Mouse (Mus musculus): ENCODE results near the gene Lysmd2.
"Not testable (repeated sequence)": the region's sequence is repeated elsewhere in the genome, so short reads cannot be mapped to it uniquely, and the experiment has no call there.

The Lysmd2 gene

DNA sequence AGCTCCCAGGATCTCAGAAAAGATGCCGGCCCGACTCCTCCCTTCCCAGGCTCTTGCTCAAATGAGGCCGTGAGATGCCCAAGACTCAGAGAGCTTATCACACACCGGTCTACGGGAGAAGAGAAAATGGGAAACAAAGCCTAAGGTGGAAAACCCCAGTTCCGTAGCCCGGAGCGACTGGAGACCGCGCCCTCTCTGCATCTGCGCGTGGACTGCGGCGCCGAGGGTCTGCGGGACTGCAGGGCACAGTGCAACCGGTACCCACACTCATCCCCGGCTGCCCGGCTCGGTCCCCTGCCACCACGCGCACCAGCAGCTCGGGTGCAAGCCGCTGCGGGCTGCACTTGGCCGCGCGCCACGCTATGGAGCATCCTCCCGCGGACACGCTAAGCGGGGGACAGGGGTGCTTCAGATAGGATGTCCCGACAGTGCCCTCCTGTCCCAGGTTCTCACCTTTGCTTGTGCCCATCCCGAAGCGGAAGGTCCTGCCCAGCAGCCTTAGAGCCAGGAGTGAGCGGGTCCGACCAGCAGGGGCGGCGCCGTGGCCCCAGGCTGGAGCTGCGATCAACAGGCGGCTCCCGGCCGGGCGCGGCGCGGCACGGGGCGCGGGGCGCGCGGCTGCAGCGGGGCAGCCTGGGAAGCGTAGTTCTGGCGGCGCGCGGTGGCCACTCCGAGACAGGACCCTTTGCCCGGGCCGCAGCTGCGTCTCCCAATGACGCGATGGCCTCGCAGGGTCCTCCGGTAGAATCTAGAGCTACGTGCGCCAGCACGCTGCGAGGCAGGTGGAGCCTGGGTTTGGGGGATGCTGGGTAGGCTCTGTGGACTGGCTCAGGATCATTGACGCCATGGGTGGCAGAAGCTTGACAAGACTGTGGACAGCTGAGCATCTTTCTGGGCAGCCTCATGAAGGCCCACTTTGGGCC, 14.7 kb upstream of the Lysmd2 start, which contains the start of gene Tmod2:
Tmod2 (minus strand) TSS at position 755 of the 923 bp plus-strand sequence.
- no peaks in the 10 kb centered on the region for H3K27me3 ChIP-seq (ENCODE audit: control insufficient read depth, insufficient read depth, low read length, poor library complexity, severe bottlenecking)
- DNase-seq (ENCODE audit: low read depth, low spot score) = no peak
- no peaks in the 10 kb centered on the region for H3K36me3 ChIP-seq (ENCODE audit: control insufficient read depth, insufficient read depth, low read length, poor library complexity, severe bottlenecking)

DNA sequence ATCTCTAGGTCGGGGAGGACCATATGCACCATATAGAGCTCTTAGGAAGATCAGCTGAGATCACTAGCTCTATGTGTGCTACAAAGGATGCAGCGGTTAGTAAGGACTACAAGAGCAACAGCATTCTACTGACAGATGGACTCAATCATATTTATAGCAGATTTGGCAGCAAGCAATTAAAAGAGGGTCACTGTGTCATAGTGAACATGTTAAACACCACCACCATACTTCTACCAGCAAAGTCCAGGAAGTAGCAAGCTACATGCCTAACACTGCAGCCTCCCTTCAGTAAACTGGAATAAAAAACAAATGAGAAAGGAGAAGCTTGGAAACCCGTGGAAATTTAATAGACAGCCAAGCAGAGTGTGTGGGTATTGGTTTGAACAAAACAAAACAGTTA, 9.0 kb upstream of the Lysmd2 start:
- Histone ChIP-seq H3K27me3 (ENCODE audit: control insufficient read depth, insufficient read depth, low read length, poor library complexity, severe bottlenecking) (no peaks in the 10 kb centered on the region; the same call in 1 of the 2 replicates), H3K36me3 (ENCODE audit: control insufficient read depth, insufficient read depth, low read length, poor library complexity, severe bottlenecking) (no peaks in the 10 kb centered on the region)
- DNase-seq (ENCODE audit: low read depth, low spot score) = no peak

DNA sequence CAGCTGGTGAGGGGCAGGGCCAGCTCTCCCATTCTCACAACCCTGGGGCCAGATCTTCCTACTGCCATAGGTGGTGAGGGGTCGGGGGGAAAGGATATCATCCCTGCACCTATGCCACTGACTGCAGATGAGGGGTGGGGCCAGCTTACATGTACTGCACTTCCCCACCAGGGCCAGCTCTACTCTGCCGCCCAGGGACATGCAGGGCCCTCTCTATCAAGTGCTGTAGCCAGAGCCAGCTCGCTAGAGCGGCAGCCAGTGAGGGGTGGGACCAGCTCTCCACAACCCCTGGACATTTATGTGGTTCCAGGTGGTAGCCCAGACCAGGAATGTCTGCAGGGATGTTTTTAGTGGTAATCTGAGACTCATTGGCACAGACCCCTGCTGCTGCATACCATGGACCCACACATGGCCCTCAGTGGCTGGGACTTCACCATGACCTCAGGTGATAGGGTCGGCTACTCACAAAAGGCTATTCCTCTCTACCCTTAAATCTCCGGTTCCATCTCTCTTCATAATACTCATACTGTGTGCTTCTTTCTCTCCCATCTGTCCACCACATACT, 6.6 kb upstream of the Lysmd2 start:
- DNase-seq (ENCODE audit: low read depth, low spot score) = no peak
- Histone ChIP-seq H3K27me3 (ENCODE audit: control insufficient read depth, insufficient read depth, low read length, poor library complexity, severe bottlenecking) (no peaks in the 10 kb centered on the region; the same call in 1 of the 2 replicates), H3K36me3 (ENCODE audit: control insufficient read depth, insufficient read depth, low read length, poor library complexity, severe bottlenecking) (no peaks in the 10 kb centered on the region)

DNA sequence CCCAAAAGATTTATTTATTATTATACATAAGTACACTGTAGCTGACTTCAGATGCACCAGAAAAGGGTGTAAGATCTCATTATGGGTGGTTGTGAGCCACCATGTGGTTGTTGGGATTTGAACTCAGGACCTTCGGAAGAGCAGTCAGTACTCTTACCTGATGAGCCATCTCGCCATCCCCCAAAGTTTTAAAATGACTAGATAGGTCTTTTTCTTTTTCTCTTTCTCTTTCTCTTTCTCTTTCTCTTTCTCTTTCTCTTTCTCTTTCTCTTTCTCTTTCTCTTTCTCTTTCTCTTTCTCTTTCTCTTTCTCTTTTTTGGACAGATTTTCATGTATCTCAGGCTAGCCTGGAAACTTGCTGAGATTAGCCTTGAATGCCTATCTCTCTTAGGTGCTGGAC, 5.8 kb upstream of the Lysmd2 start:
- H3K27me3 ChIP-seq (ENCODE audit: control insufficient read depth, insufficient read depth, low read length, poor library complexity, severe bottlenecking); H3K36me3 ChIP-seq (ENCODE audit: control insufficient read depth, insufficient read depth, low read length, poor library complexity, severe bottlenecking); DNase-seq (ENCODE audit: low read depth, low spot score): not testable (repeated sequence)

DNA sequence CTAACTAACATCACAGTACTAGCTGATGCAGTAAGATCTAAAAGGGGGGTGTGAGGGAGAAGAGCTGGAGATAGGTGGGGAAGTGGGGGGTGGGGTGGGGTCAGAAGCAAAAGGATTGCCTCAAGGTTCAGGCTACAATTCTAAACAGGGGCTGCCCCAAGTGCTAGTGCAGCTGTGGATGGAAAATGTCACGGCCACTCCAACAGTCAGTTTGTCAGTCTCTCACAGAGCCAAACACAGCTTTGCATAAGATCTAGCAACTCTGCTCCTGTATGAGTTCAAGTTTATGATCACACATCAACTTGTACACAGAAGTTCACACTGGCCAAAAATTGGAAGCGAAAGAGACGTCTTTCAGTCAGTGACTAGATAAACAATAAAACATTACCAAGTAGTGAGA, 4.1 kb upstream of the Lysmd2 start:
- DNase-seq (ENCODE audit: low read depth, low spot score) = peak; percentile 17
- H3K27me3 ChIP-seq (ENCODE audit: control insufficient read depth, insufficient read depth, low read length, poor library complexity, severe bottlenecking) = no peaks in the 10 kb centered on the region; the same call in 1 of the 2 replicates

DNA sequence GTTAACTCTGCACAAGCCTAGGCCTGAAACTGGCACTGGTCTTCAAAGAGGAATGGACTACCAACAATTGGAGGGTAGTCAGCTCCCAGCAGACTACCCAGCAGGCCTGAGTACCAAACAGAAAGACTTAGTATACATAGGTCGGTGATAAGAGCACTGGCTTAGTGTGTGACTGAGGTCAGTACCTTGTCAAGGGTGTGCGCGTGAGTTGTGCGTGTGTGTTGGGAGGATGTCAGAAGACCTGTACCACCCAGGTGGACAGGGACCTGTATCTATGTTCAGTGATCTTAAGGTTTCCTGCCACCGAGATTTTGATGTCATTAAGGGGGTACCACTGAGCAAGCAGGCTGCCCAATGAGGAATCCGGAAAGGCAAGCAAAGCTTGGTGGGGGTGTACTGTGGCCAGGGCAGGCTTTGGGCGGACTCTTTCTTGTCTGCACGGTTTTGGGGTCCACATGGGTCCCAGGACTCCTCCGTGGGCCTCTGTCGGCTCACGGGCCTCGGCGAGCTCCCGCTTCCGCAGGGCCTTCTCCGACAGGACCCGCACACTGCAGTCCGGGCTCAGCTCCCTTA, 472 bp upstream of the Lysmd2 start:
- Histone ChIP-seq H3K27me3 (ENCODE audit: control insufficient read depth, insufficient read depth, low read length, poor library complexity, severe bottlenecking) (no peaks in the 10 kb centered on the region), H3K36me3 (ENCODE audit: control insufficient read depth, insufficient read depth, low read length, poor library complexity, severe bottlenecking) (no peaks in the 10 kb centered on the region)
- no peak for DNase-seq (ENCODE audit: low read depth, low spot score)

More for the DNA sequence above, 4.1 kb upstream of the Lysmd2 start:
- no peaks in the 10 kb centered on the region for H3K36me3 ChIP-seq (ENCODE audit: control insufficient read depth, insufficient read depth, low read length, poor library complexity, severe bottlenecking)

DNA sequence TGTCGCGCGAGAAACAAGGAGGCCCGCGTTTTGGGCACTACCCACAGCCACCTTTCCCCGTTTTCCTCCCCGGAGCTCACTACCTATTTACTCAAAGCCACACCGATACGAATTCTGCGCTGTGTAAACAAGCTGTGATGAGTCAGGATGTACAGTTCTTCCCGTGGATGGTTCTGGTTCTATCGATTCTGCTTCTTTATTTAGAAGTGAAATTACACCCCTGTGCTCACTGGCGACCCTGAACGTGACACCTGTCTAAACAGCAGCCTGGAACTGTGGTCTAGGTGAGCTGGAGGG, 715 bp downstream of the Lysmd2 start:
- H3K36me3 ChIP-seq (ENCODE audit: control insufficient read depth, insufficient read depth, low read length, poor library complexity, severe bottlenecking) = no peaks in the 10 kb centered on the region
- H3K27me3 ChIP-seq (ENCODE audit: control insufficient read depth, insufficient read depth, low read length, poor library complexity, severe bottlenecking) = no peaks in the 10 kb centered on the region
- no peak for DNase-seq (ENCODE audit: low read depth, low spot score)

DNA sequence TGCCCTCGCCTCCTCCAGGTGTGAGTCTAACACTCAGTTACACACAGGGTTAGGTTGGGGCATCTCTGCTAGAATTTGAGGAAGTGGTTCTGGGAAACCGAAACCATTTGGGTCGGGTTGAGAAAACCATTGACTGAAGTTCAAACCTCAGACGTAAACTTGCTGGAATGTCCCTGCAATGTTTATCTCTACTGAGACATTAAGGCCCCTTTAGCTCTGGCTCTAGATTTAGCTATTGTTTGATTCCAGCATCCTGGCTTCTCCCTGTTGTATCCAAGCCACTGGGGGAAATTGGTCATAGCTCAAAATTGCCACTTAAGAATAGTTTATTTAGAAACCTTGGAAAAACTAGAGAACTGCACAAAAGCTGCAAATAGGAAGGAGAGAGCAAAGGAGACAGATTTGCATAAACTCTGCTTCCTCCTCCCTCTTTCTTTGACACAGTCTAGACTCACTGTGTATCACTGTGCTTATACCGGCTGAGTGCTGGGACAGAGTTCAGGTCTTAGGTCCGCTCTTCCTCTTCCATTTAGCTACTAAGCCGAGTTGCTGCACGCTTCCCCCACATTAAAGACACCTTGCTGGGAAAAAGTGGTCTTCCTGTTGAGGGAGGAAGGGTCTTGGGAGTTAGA, 5.4 kb downstream of the Lysmd2 start:
- no peaks in the 10 kb centered on the region for H3K27me3 ChIP-seq (ENCODE audit: control insufficient read depth, insufficient read depth, low read length, poor library complexity, severe bottlenecking)
- no peaks in the 10 kb centered on the region for H3K36me3 ChIP-seq (ENCODE audit: control insufficient read depth, insufficient read depth, low read length, poor library complexity, severe bottlenecking)
- peak; percentile 50 for DNase-seq (ENCODE audit: low read depth, low spot score)

DNA sequence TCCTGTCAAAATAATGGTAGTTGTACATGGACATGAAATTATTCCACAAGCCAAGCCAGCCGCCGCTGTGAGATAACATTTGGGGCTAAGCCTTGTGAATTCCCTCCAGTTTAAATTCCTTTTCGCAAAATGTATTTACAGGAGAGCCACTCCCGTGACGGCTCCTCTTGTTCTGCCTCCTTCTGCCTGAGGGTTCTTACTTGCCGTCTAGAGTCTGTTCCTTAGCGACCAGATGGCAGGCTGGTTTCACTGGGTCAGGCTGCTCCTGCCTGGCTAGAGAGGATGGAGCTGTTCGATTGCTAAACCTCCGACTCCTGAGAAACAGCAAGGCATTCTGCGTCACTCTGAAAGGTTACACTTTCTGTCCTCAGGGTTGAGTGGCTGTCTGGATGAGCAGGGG, 6.6 kb downstream of the Lysmd2 start:
- no peak for DNase-seq (ENCODE audit: low read depth, low spot score)
- Histone ChIP-seq H3K36me3 (ENCODE audit: control insufficient read depth, insufficient read depth, low read length, poor library complexity, severe bottlenecking) (no peaks in the 10 kb centered on the region), H3K27me3 (ENCODE audit: control insufficient read depth, insufficient read depth, low read length, poor library complexity, severe bottlenecking) (no peaks in the 10 kb centered on the region)

DNA sequence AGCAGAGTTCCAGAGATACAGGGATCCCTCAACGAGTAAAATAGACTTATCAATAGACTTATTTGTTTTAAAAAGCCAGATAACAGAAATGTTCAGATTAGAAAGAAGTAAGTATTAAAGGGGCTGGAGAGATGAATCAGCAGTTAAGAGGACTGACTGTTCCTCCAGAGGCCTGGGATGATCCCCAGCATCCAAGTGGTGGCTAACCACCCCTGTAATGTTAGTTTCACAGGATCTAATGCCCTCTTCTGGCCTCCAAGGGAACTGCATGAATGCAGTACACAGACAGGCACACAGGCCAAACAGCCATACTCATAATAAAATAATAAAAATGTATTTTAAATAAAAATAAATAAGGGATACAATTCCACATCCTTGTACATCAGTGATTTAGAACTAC, 7.4 kb downstream of the Lysmd2 start:
- Histone ChIP-seq H3K27me3 (ENCODE audit: control insufficient read depth, insufficient read depth, low read length, poor library complexity, severe bottlenecking) (no peaks in the 10 kb centered on the region), H3K36me3 (ENCODE audit: control insufficient read depth, insufficient read depth, low read length, poor library complexity, severe bottlenecking) (no peaks in the 10 kb centered on the region)
- peak; percentile 34 for DNase-seq (ENCODE audit: low read depth, low spot score)

DNA sequence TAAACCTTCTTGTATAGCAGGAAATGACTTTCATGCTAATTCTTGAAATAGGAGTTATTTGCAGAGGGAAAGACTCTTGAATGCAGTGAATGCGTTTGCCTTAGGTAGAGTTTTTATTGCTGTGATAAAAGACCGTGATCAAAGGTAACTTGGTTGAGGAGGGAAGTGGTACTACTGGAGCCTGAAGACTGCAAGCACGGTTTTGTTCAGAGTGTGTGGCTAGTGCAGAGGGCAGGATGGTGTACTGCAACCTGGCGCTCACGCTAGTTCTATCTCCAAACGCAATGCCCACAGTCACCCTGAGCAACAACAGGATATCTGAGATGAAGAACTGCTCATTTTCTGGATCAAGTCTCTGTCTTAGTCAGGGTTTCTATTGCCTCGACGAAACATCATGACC, 8.1 kb downstream of the Lysmd2 start:
- H3K36me3 ChIP-seq (ENCODE audit: control insufficient read depth, insufficient read depth, low read length, poor library complexity, severe bottlenecking) = no peaks in the 10 kb centered on the region
- DNase-seq (ENCODE audit: low read depth, low spot score) = no peak
- no peaks in the 10 kb centered on the region for H3K27me3 ChIP-seq (ENCODE audit: control insufficient read depth, insufficient read depth, low read length, poor library complexity, severe bottlenecking)

DNA sequence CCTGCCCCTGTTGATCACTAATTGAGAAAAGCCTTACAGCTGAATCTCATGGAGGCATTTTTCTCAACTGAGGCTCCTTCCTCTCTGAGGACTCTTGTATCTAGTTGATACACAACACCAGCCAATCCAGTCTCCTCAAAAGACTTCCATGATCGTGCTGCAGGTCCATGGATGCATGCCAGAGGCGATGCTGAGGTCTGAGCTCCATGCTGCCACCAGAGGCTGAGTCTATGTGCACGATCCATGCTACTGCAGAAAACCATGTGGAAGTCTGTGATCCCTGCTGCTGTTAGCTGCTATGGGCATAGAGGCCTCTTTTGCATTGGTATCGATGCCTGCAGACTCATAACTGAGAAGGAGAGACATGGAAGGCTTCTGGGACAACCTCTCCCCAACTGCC, 8.7 kb downstream of the Lysmd2 start:
- DNase-seq (ENCODE audit: low read depth, low spot score) = no peak
- H3K27me3 ChIP-seq (ENCODE audit: control insufficient read depth, insufficient read depth, low read length, poor library complexity, severe bottlenecking) = no peaks in the 10 kb centered on the region
- H3K36me3 ChIP-seq (ENCODE audit: control insufficient read depth, insufficient read depth, low read length, poor library complexity, severe bottlenecking) = no peaks in the 10 kb centered on the region

DNA sequence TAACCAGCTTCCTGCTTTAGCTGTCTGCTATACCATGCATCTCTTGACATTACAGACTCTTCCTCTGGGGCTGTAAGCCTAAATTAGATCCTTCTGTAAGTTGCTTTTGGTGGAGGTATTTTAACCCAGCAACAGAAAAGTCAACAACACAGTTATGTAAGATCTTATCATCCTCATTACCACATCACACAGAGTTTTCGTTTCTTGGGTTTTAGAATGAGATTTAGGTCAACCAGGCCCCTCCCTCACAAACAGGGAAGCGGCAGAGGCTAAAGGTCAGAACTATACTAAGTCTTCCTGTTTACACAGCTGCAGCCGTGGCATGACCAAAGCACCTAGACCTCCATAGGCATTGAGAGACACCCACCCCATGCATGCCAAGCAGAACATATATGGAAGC, 19.9 kb downstream of the Lysmd2 start:
- Histone ChIP-seq H3K36me3 (ENCODE audit: control insufficient read depth, insufficient read depth, low read length, poor library complexity, severe bottlenecking) (no peaks in the 10 kb centered on the region), H3K27me3 (ENCODE audit: control insufficient read depth, insufficient read depth, low read length, poor library complexity, severe bottlenecking) (no peaks in the 10 kb centered on the region)
- no peak for DNase-seq (ENCODE audit: low read depth, low spot score)

DNA sequence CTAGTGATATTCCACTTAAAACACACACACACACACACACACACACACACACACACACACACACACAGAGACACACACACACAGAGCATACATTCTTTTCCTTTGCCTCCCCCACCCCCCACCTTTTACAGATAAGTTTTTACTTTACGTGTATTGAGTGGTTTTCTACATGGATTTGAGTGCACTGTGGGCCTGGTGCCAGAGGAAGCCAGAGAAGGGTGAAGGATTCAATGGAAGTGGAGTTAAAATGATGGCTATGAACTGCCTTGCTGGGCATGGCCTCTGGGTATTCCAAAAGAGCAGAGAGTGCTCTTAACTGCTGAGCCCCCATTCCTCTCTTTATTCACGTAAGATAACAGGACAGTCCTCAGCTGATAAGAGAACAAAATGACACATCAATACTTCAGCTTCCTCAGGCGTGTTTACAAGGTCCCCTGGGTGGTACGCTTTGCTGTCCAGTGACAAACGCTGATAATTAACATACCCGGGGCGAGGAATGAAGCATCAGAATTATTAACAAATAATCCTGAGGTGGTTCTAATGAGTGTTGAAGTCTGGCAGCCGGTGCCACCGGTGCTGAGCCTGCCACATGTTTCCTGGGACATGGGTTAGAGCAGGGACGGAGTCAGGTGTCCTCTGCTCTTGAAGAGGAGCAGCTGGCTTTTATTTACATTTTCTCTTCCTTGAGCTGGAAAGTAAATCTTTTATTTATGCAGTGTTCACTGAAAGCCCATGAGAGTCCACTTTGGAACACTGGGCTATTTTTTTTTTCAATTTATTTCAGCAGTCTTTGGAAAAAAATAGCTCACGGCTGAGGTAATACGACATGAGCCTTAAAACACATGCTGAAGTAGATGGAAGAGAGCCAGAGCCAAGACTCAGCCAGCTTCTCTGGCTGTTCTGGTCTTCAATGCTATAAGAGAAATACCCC, 28.7 kb downstream of the Lysmd2 start:
- H3K27me3 ChIP-seq (ENCODE audit: control insufficient read depth, insufficient read depth, low read length, poor library complexity, severe bottlenecking) = no peaks in the 10 kb centered on the region
- H3K36me3 ChIP-seq (ENCODE audit: control insufficient read depth, insufficient read depth, low read length, poor library complexity, severe bottlenecking) = no peaks in the 10 kb centered on the region
- no peak for DNase-seq (ENCODE audit: low read depth, low spot score)
